Mouse (Mus musculus): ENCODE measurements at regions not wholly inside any gene's neighbourhood (a gene's known extent, or its start where the extent isn't known, plus 50 kb on each side); places are given as distances from the start of the nearest gene placed in this dataset.

DNA sequence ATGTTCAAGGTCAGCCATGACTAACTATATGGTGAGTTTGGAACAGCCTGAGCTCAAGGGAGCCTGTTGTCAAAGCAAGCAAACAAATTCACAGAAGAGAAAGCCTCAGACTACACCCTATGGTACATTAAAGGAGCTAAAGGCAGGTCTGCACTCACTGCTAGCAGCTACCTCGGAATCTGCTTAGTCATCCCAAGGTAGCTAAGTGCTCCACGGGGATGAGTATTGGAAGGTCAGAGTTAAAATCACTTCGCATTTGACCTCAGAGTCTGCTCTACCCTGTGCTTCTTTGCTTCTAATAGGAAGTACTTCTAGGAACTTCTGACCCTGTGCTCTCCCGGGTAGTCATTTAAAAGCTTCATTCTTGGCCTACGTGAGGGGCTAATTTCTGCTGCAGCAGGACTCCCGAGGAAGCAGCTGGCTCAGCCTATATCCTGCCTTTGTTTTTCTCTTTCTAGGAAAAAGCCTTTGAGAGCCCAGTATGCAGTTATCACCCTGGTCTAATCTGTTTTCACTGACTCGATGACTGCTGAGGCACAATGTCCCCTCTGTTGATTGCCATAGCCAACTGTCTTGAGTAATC, 236.6 kb upstream of the Tprg start:
- TF ChIP-seq POLR2A (IDR thresholded peaks at IDR 0.05; ENCODE audit: control insufficient read depth in 1 of 2, insufficient read depth in 1 of 2, low read depth in 1 of 2, low read length in 2 of 2, poor library complexity in 1 of 2) (no peak), CTCF (IDR thresholded peaks at IDR 0.05 in 2 of 3, conservative IDR thresholded peaks at IDR 0.05 in 1 of 3; ENCODE audit: control insufficient read depth in 1 of 3, insufficient read depth in 1 of 3, low read depth in 2 of 3, low read length in 3 of 3, poor library complexity in 1 of 3, severe bottlenecking in 1 of 3) (no peak), CHD2 (IDR thresholded peaks at IDR 0.05; ENCODE audit: low read length) (no peak), EP300 (IDR thresholded peaks at IDR 0.05; ENCODE audit: low read depth in 1 of 2, low read length in 2 of 2) (no peak), E2F4 (IDR thresholded peaks at IDR 0.05; ENCODE audit: borderline replicate concordance, low read depth, low read length) (no peak), TCF12 (IDR thresholded peaks at IDR 0.05; ENCODE audit: low read depth, low read length) (no peak), ZMIZ1 (IDR thresholded peaks at IDR 0.05; ENCODE audit: low read depth, low read length) (no peak), POLR2AphosphoS2 (IDR thresholded peaks at IDR 0.05; ENCODE audit: low read length) (no peak)
